Mouse (Mus musculus): ENCODE data around the gene Slit3. TPM values are rescaled to one million over a fixed set of nuclear protein-coding genes. Genes with fewer than 3 reads are reported as not detected.

Slit3 gene
- polyA plus RNA-seq, 1 experiment: 6.4 TPM

GRCm38 (mm10) chr11:35154449-35154848 lies 33.4 kb downstream of the Slit3 start:
- H3K4me1 ChIP-seq (replicated peaks; ENCODE audit: control insufficient read depth, insufficient read depth, low read length): no peaks in the 10 kb centered on the region
- H3K27me3 ChIP-seq (ENCODE audit: control insufficient read depth, insufficient read depth, low read length): no peaks in the 10 kb centered on the region
- H3K27ac ChIP-seq (ENCODE audit: control insufficient read depth, insufficient read depth, low read length): no peak overlapping the region
- H3K36me3 ChIP-seq (ENCODE audit: control insufficient read depth, insufficient read depth, low read length): no peaks in the 10 kb centered on the region
- DNase-seq: no peak
- TF ChIP-seq POLR2A (IDR thresholded peaks at IDR 0.05; ENCODE audit: control insufficient read depth, extremely low read depth, insufficient read depth, low read length, poor library complexity): no peak
- no peak for TF ChIP-seq CTCF (IDR thresholded peaks at IDR 0.05; ENCODE audit: borderline replicate concordance, control insufficient read depth, extremely low read depth, insufficient read depth, low read length, poor library complexity)
- 85% methylated on average over 5 of the region's 5 CpGs for WGBS
- no peak overlapping the region for H3K4me3 ChIP-seq (ENCODE audit: control insufficient read depth, insufficient read depth, low read length)

- no peaks in the 10 kb centered on the region for H3K4me1 ChIP-seq (replicated peaks; ENCODE audit: control insufficient read depth, insufficient read depth, low read length)
- no peak for DNase-seq
- TF ChIP-seq POLR2A (IDR thresholded peaks at IDR 0.05; ENCODE audit: control insufficient read depth, extremely low read depth, insufficient read depth, low read length, poor library complexity) (no peak), CTCF (IDR thresholded peaks at IDR 0.05; ENCODE audit: borderline replicate concordance, control insufficient read depth, extremely low read depth, insufficient read depth, low read length, poor library complexity) (no peak)
- no peak overlapping the region for H3K4me3 ChIP-seq (ENCODE audit: control insufficient read depth, insufficient read depth, low read length)
- H3K36me3 ChIP-seq (ENCODE audit: control insufficient read depth, insufficient read depth, low read length): no peaks in the 10 kb centered on the region
- no peak overlapping the region for H3K27ac ChIP-seq (ENCODE audit: control insufficient read depth, insufficient read depth, low read length)
- 92% methylated on average over 7 of the region's 7 CpGs for WGBS
- no peaks in the 10 kb centered on the region for H3K27me3 ChIP-seq (ENCODE audit: control insufficient read depth, insufficient read depth, low read length)
Observed at GRCm38 (mm10) chr11:35155281-35155680, 34.3 kb downstream of the Slit3 start.

DNA sequence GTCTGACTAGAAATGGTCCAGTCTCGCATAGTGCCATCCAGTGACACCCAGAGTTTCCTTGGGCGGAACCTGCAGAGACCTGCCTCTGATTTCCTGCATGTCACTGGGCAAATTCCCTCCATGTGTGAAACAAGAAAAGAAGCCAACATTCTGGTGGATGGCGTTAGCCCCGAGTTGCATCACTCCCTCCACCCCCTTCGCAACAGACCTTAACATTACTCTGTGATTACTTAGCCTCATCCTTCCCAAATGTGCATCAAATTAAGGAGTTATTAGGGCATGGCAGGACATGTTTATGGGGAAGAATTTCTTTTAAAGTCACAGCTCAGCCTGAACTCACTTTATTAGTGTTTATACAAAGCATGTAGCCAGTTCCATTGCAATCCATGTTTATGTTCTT lies 35.7 kb downstream of the Slit3 start:
- no peaks in the 10 kb centered on the region for H3K4me1 ChIP-seq (replicated peaks; ENCODE audit: control insufficient read depth, insufficient read depth, low read length)
- 86% methylated on average over 5 of the region's 5 CpGs for WGBS
- H3K27ac ChIP-seq (ENCODE audit: control insufficient read depth, insufficient read depth, low read length): no peak overlapping the region
- DNase-seq: no peak
- H3K36me3 ChIP-seq (ENCODE audit: control insufficient read depth, insufficient read depth, low read length): no peaks in the 10 kb centered on the region
- H3K4me3 ChIP-seq (ENCODE audit: control insufficient read depth, insufficient read depth, low read length): no peak overlapping the region
- TF ChIP-seq CTCF (IDR thresholded peaks at IDR 0.05; ENCODE audit: borderline replicate concordance, control insufficient read depth, extremely low read depth, insufficient read depth, low read length, poor library complexity): no peak
- TF ChIP-seq POLR2A (IDR thresholded peaks at IDR 0.05; ENCODE audit: control insufficient read depth, extremely low read depth, insufficient read depth, low read length, poor library complexity): no peak
- H3K27me3 ChIP-seq (ENCODE audit: control insufficient read depth, insufficient read depth, low read length): no peaks in the 10 kb centered on the region

GRCm38 (mm10) chr11:35160682-35161211 lies 39.7 kb downstream of the Slit3 start:
- no peak for DNase-seq
- Histone ChIP-seq H3K4me1 (replicated peaks; ENCODE audit: control insufficient read depth, insufficient read depth, low read length) (no peaks in the 10 kb centered on the region; the same call in 1 of the 2 replicates), H3K36me3 (ENCODE audit: control insufficient read depth, insufficient read depth, low read length) (no peaks in the 10 kb centered on the region), H3K27ac (ENCODE audit: control insufficient read depth, insufficient read depth, low read length) (no peak overlapping the region), H3K4me3 (ENCODE audit: control insufficient read depth, insufficient read depth, low read length) (no peak overlapping the region), H3K27me3 (ENCODE audit: control insufficient read depth, insufficient read depth, low read length) (no peaks in the 10 kb centered on the region)
- WGBS: 75% methylated on average over 4 of the region's 4 CpGs
- no peak for TF ChIP-seq POLR2A (IDR thresholded peaks at IDR 0.05; ENCODE audit: control insufficient read depth, extremely low read depth, insufficient read depth, low read length, poor library complexity)
- no peak for TF ChIP-seq CTCF (IDR thresholded peaks at IDR 0.05; ENCODE audit: borderline replicate concordance, control insufficient read depth, extremely low read depth, insufficient read depth, low read length, poor library complexity)

DNA sequence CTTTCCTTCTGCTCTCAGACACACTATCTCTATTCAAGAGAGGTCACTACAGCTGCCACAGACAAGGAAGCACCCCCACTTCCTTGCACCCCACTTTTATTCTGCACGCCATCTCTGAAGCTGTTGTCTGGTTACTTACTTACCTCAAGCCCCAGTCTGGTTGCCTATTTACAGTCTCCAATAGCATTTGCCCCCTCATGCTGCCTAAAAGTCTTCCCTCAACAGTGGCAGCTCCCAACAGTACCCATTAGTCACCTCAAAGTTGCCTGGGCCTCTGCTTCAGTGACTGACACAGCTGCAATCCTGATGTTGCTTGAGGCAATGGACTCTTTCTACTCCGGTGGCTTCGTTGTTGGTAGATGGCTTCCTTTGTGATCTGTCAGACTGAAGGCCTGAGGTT lies 42.4 kb downstream of the Slit3 start:
- 93% methylated on average over 3 of the region's 3 CpGs for WGBS
- TF ChIP-seq CTCF (IDR thresholded peaks at IDR 0.05; ENCODE audit: borderline replicate concordance, control insufficient read depth, extremely low read depth, insufficient read depth, low read length, poor library complexity) (no peak), POLR2A (IDR thresholded peaks at IDR 0.05; ENCODE audit: control insufficient read depth, extremely low read depth, insufficient read depth, low read length, poor library complexity) (no peak)
- no peak for DNase-seq
- H3K36me3 ChIP-seq (ENCODE audit: control insufficient read depth, insufficient read depth, low read length): no peaks in the 10 kb centered on the region
- H3K27me3 ChIP-seq (ENCODE audit: control insufficient read depth, insufficient read depth, low read length): no peaks in the 10 kb centered on the region
- no peak overlapping the region for H3K27ac ChIP-seq (ENCODE audit: control insufficient read depth, insufficient read depth, low read length)
- no peaks in the 10 kb centered on the region; the same call in 1 of the 2 replicates for H3K4me1 ChIP-seq (replicated peaks; ENCODE audit: control insufficient read depth, insufficient read depth, low read length)
- H3K4me3 ChIP-seq (ENCODE audit: control insufficient read depth, insufficient read depth, low read length): no peak overlapping the region

DNA sequence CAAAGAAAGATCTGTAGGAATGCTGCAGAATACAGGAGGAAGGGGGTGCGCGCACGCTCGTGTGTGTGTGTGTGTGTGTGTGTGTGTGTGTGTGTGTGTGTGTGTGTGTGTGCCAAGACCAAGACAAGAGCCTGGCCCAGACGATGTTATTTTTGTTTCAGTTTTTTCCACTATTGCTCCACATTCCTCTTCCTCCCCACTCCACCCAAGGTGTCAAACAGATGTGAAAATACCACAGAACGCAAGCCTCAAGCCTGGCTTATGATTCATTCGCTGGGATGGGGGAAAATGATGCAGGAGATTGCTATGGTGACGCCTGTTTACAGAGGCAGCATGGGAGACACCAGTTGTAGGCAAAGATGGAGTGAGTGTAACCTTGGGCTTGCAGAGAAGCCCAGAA lies 46.2 kb downstream of the Slit3 start:
- no peak for DNase-seq
- Histone ChIP-seq H3K27ac (ENCODE audit: control insufficient read depth, insufficient read depth, low read length) (no peak overlapping the region), H3K27me3 (ENCODE audit: control insufficient read depth, insufficient read depth, low read length) (no peaks in the 10 kb centered on the region), H3K36me3 (ENCODE audit: control insufficient read depth, insufficient read depth, low read length) (no peaks in the 10 kb centered on the region), H3K4me1 (replicated peaks; ENCODE audit: control insufficient read depth, insufficient read depth, low read length) (no peaks in the 10 kb centered on the region; the same call in 1 of the 2 replicates), H3K4me3 (ENCODE audit: control insufficient read depth, insufficient read depth, low read length) (no peak overlapping the region)
- WGBS: 76% methylated on average over 8 of the region's 8 CpGs
- no peak for TF ChIP-seq CTCF (IDR thresholded peaks at IDR 0.05; ENCODE audit: borderline replicate concordance, control insufficient read depth, extremely low read depth, insufficient read depth, low read length, poor library complexity)
- no peak for TF ChIP-seq POLR2A (IDR thresholded peaks at IDR 0.05; ENCODE audit: control insufficient read depth, extremely low read depth, insufficient read depth, low read length, poor library complexity)

- DNase-seq: no peak
- WGBS: 78% methylated on average over 6 of the region's 6 CpGs
- Histone ChIP-seq H3K4me1 (replicated peaks; ENCODE audit: control insufficient read depth, insufficient read depth, low read length) (no peaks in the 10 kb centered on the region), H3K36me3 (ENCODE audit: control insufficient read depth, insufficient read depth, low read length) (no peaks in the 10 kb centered on the region), H3K27me3 (ENCODE audit: control insufficient read depth, insufficient read depth, low read length) (no peaks in the 10 kb centered on the region), H3K4me3 (ENCODE audit: control insufficient read depth, insufficient read depth, low read length) (no peak overlapping the region), H3K27ac (ENCODE audit: control insufficient read depth, insufficient read depth, low read length) (no peak overlapping the region)
- TF ChIP-seq CTCF (IDR thresholded peaks at IDR 0.05; ENCODE audit: borderline replicate concordance, control insufficient read depth, extremely low read depth, insufficient read depth, low read length, poor library complexity): no peak
- no peak for TF ChIP-seq POLR2A (IDR thresholded peaks at IDR 0.05; ENCODE audit: control insufficient read depth, extremely low read depth, insufficient read depth, low read length, poor library complexity)
Observed at GRCm38 (mm10) chr11:35171505-35171904, 50.5 kb downstream of the Slit3 start.

Data from thymus, adult 2 months (tissue).